Mouse (Mus musculus) lung, adult 2 months (tissue): ENCODE results near the gene Mapk14. TPM values are rescaled to one million over a fixed set of nuclear protein-coding genes. Genes with fewer than 3 reads are reported as not detected.

ENCODE experiments used
- DNase-seq: peaks from one replicate; pipeline ENCODE4 v3.0.0; 2022
- H3K4me1 ChIP-seq: fragments of 200-500 bp; 2 replicates; pipeline ENCODE4 v1.6.1; 2011; ENCODE audit warnings: low read length; ENCODE audit not compliant: control insufficient read depth, insufficient read depth
- H3K4me3 ChIP-seq: fragments of 200-500 bp; replicated peaks from 2 replicates; pipeline ENCODE3; 2011; ENCODE audit warnings: low read depth, mild to moderate bottlenecking, control low read depth, low read length; ENCODE audit errors: extremely low read depth
- CTCF ChIP-seq: fragments of 200-500 bp; IDR thresholded peaks from 2 replicates; pipeline ENCODE4 v1.5.1; 2011; ENCODE audit warnings: mild to moderate bottlenecking, low read length, control low read depth; ENCODE audit not compliant: insufficient read depth
- POLR2A ChIP-seq: fragments of 200-500 bp; IDR thresholded peaks from 2 replicates; pipeline ENCODE4 v1.6.1; 2011; ENCODE audit warnings: low read depth, mild to moderate bottlenecking, control low read depth, low read length, borderline replicate concordance; ENCODE audit errors: extremely low read depth
- WGBS: fragments of 180-500 bp; shearing (Covaris S2); methylation state at CpG from one replicate; pipeline ENCODE4 v1.1.7; 2018; 5-methylcytosine and 5-hydroxymethylcytosine counted together
- polyA plus RNA-seq: library from polyadenylated mRNA; depleted of rRNA; stranded (reverse); fragments of >200 nt; gene quantifications from 2 replicates; pipeline ENCODE4 v1.2.3, GENCODE M21; 2012

The Mapk14 gene
- polyA plus RNA-seq, 1 experiment, result 97.5 TPM

GRCm38 (mm10) chr17:28737973-28738372 lies 46.8 kb downstream of the Mapk14 start:
- TF ChIP-seq CTCF (no peak), POLR2A (no peak)
- Histone ChIP-seq H3K4me3 (no peak overlapping the region), H3K4me1 (no peaks in the 10 kb centered on the region)
- WGBS, result 83% methylated on average over 4 of the region's 4 CpGs
- DNase-seq, result no peak

GRCm38 (mm10) chr17:28739244-28739643 lies 48.1 kb downstream of the Mapk14 start:
- DNase-seq, result no peak
- no peak for TF ChIP-seq POLR2A
- no peak for TF ChIP-seq CTCF
- WGBS, result 96% methylated on average over 6 of the region's 6 CpGs
- Histone ChIP-seq H3K4me3 (no peak overlapping the region), H3K4me1 (no peaks in the 10 kb centered on the region)

- TF ChIP-seq CTCF (no peak), POLR2A (no peak)
- no peak for DNase-seq
- Histone ChIP-seq H3K4me3 (no peak overlapping the region), H3K4me1 (no peaks in the 10 kb centered on the region)
- WGBS, result 82% methylated on average over 11 of the region's 11 CpGs
Measured at GRCm38 (mm10) chr17:28743145-28743866, 52.2 kb downstream of the Mapk14 start.

GRCm38 (mm10) chr17:28743916-28744315 lies 52.8 kb downstream of the Mapk14 start:
- no peak overlapping the region for H3K4me3 ChIP-seq
- WGBS, result 93% methylated on average over 9 of the region's 9 CpGs
- DNase-seq, result no peak

GRCm38 (mm10) chr17:28745773-28746172 lies 54.6 kb downstream of the Mapk14 start:
- Histone ChIP-seq H3K4me1 (no peaks in the 10 kb centered on the region; the same call in 1 of the 2 replicates), H3K4me3 (no peak overlapping the region)
- TF ChIP-seq POLR2A (no peak), CTCF (no peak)
- DNase-seq, result no peak
- 82% methylated on average over 6 of the region's 6 CpGs for WGBS

More at GRCm38 (mm10) chr17:28743916-28744315, 52.8 kb downstream of the Mapk14 start:
- H3K4me1 ChIP-seq, result no peaks in the 10 kb centered on the region
- TF ChIP-seq POLR2A (no peak), CTCF (no peak)

- DNase-seq, result no peak
- TF ChIP-seq POLR2A, result no peak
- no peak for TF ChIP-seq CTCF
- WGBS, result 73% methylated on average over 4 of the region's 4 CpGs
- Histone ChIP-seq H3K4me3 (no peak overlapping the region), H3K4me1 (no peaks in the 10 kb centered on the region; the same call in 1 of the 2 replicates)
Measured at GRCm38 (mm10) chr17:28748001-28748400, 56.9 kb downstream of the Mapk14 start.

- 42% methylated on average over 6 of the region's 6 CpGs for WGBS
- DNase-seq, result no peak
- no peak overlapping the region for H3K4me3 ChIP-seq
- TF ChIP-seq CTCF, result no peak
- no peak for TF ChIP-seq POLR2A
- H3K4me1 ChIP-seq, result no peaks in the 10 kb centered on the region; the same call in 1 of the 2 replicates
Measured at GRCm38 (mm10) chr17:28750580-28750979, 59.5 kb downstream of the Mapk14 start.

- DNase-seq, result no peak
- Histone ChIP-seq H3K4me3 (no peak overlapping the region), H3K4me1 (no peaks in the 10 kb centered on the region)
- no peak for TF ChIP-seq CTCF
- WGBS, result 59% methylated on average over 5 of the region's 5 CpGs
Measured at GRCm38 (mm10) chr17:28756447-28756846, 65.3 kb downstream of the Mapk14 start.

GRCm38 (mm10) chr17:28757470-28757869 lies 66.3 kb downstream of the Mapk14 start:
- 54% methylated on average over 2 of the region's 2 CpGs for WGBS
- H3K4me3 ChIP-seq, result no peak overlapping the region
- no peak for DNase-seq
- TF ChIP-seq POLR2A (no peak), CTCF (no peak)
- no peaks in the 10 kb centered on the region for H3K4me1 ChIP-seq

- no peaks in the 10 kb centered on the region for H3K4me1 ChIP-seq
- H3K4me3 ChIP-seq, result no peak overlapping the region
- TF ChIP-seq CTCF (no peak), POLR2A (no peak)
- 50% methylated on average over 8 of the region's 8 CpGs for WGBS
- DNase-seq, result no peak
Measured at GRCm38 (mm10) chr17:28760736-28761312, 69.7 kb downstream of the Mapk14 start.
